Comparison of ENCODE assay signal across 12 mouse cellular contexts in genomic region chr11:109040519-109040916, GRCm38 (mm10).
A peak's percentile ranks its signal among the peaks of the same experiment; 100 is the strongest.
DNase-seq lines count a peak whose midpoint lies in the region; ATAC-seq and TF ChIP-seq lines count a peak whose summit lies in the region.
"Had no signal": no experiment of that assay in that cellular context is flagged by ENCODE, and none has a peak within 500 bp of the region (broad histone marks: within the 10 kb centered on the region; RNA-seq: fewer than 3 reads in every experiment).

No protein-coding gene starts in this region.

- H3K27me3 ChIP-seq in forebrain, postnatal 0 days (ENCODE audit: insufficient read depth, low read length): no peaks in the 10 kb centered on the region
- H3K27me3 ChIP-seq: embryonic facial prominence, embryonic 13.5 days; limb, embryonic 15.5 days; midbrain, embryonic 12.5 days had no signal

- H3K27ac ChIP-seq in forebrain, postnatal 0 days (ENCODE audit: low read depth, low read length): 0 out of 2 replicates have a peak overlapping the region, but pooled peaks have one; percentile 29
- H3K27ac ChIP-seq: embryonic facial prominence, embryonic 13.5 days; heart, embryonic 15.5 days; limb, embryonic 15.5 days; midbrain, embryonic 12.5 days had no signal

- H3K36me3 ChIP-seq in forebrain, postnatal 0 days (ENCODE audit: insufficient read depth): no peaks in the 10 kb centered on the region
- H3K36me3 ChIP-seq: embryonic facial prominence, embryonic 13.5 days; heart, embryonic 15.5 days; limb, embryonic 15.5 days; midbrain, embryonic 12.5 days had no signal

- H3K4me2 ChIP-seq in forebrain, postnatal 0 days (ENCODE audit: low read depth): no peak overlapping the region
- H3K4me2 ChIP-seq: embryonic facial prominence, embryonic 13.5 days; heart, embryonic 15.5 days; limb, embryonic 15.5 days; midbrain, embryonic 12.5 days had no signal

- no peaks in the 10 kb centered on the region; the same call in 1 of the 2 replicates for H3K4me1 ChIP-seq in forebrain, postnatal 0 days (ENCODE audit: insufficient read depth)
- H3K4me1 ChIP-seq: heart, embryonic 15.5 days; limb, embryonic 15.5 days had no signal

- DNase-seq in retina, postnatal 1 day: peak; percentile 16
- no peak for DNase-seq in retina, embryonic 14.5 days (ENCODE audit: low spot score)
- DNase-seq in cerebellum, postnatal 10 days: peak; percentile 91 to 94
- DNase-seq in forebrain, postnatal 0 days: no peak
- DNase-seq in right cerebral cortex, postnatal 10 days (ENCODE audit: low spot score in 2 of 2): no peak
- no peak for DNase-seq in ovary, adult 18-20 months (ENCODE audit: low spot score)
- DNase-seq: kidney, adult 11 months had no signal

- peak; percentile 38; the same call in 1 of the 2 replicates for ATAC-seq in forebrain, postnatal 0 days
- ATAC-seq in granulocyte monocyte progenitor cell, adult 5-6 weeks (replicated peaks; ENCODE audit: poor library complexity, severe bottlenecking): no peak

- no peak for TF ChIP-seq CTCF in forebrain, postnatal 0 days (IDR thresholded peaks at IDR 0.05; ENCODE audit: low read depth)

- H3K4me3 ChIP-seq in forebrain, postnatal 0 days (ENCODE audit: low read depth, low read length): no peak overlapping the region
- H3K4me3 ChIP-seq: embryonic facial prominence, embryonic 13.5 days; heart, embryonic 15.5 days; limb, embryonic 15.5 days; midbrain, embryonic 12.5 days had no signal

- H3K9ac ChIP-seq in forebrain, postnatal 0 days: no peak overlapping the region
- H3K9ac ChIP-seq: embryonic facial prominence, embryonic 13.5 days; heart, embryonic 15.5 days; limb, embryonic 15.5 days; midbrain, embryonic 12.5 days had no signal

- no peaks in the 10 kb centered on the region for H3K9me3 ChIP-seq in forebrain, postnatal 0 days (ENCODE audit: low read length)
- H3K9me3 ChIP-seq: embryonic facial prominence, embryonic 13.5 days; heart, embryonic 15.5 days; limb, embryonic 15.5 days; midbrain, embryonic 12.5 days had no signal

- 24% methylated on average over 7 of the region's 7 CpGs for WGBS in forebrain, postnatal 0 days

Comparison
In these comparisons a context has a peak if more than half of its experiments do, and no peak if none do; other contexts are left out.
1. DNase-seq: peak in retina, postnatal 1 day (single experiment) and cerebellum, postnatal 10 days (2 of 2); none in retina, embryonic 14.5 days (single experiment), forebrain, postnatal 0 days (single experiment), right cerebral cortex, postnatal 10 days (0 of 2) and ovary, adult 18-20 months (single experiment).